Mouse (Mus musculus): Measurements from ENCODE around the gene Txndc5. TPM values are rescaled to one million over a fixed set of nuclear protein-coding genes. Genes with fewer than 3 reads are reported as not detected.

The Txndc5 gene
- polyA plus RNA-seq, 1 experiment from 2014 or later: 106 TPM

- H3K27ac ChIP-seq (ENCODE audit: low read depth, low read length): no peak overlapping the region
- H3K9me3 ChIP-seq (ENCODE audit: control insufficient read depth): no peaks in the 10 kb centered on the region
- H3K9ac ChIP-seq (ENCODE audit: low read depth, low read length): no peak overlapping the region
- no peak overlapping the region for H3K4me2 ChIP-seq (replicated peaks; ENCODE audit: low read depth)
- H3K27me3 ChIP-seq (replicated peaks; ENCODE audit: control insufficient read depth, insufficient read depth, low read length): no peaks in the 10 kb centered on the region
- H3K36me3 ChIP-seq (ENCODE audit: control insufficient read depth, insufficient read depth): peaks cover 81% of the 10 kb centered on the region
- no peaks in the 10 kb centered on the region for H3K4me1 ChIP-seq (replicated peaks; ENCODE audit: control insufficient read depth, insufficient read depth, low read length)
- no peak overlapping the region for H3K4me3 ChIP-seq (ENCODE audit: low read depth, low read length)
- 94% methylated on average over 8 of the region's 8 CpGs for WGBS
- TF ChIP-seq CTCF (IDR thresholded peaks at IDR 0.05; ENCODE audit: low read depth): no peak
- ATAC-seq: no peak
Measured at GRCm38 (mm10) chr13:38509681-38510341, 18.8 kb downstream of the Txndc5 start.

- H3K4me3 ChIP-seq (ENCODE audit: low read depth, low read length): no peak overlapping the region
- no peak overlapping the region for H3K27ac ChIP-seq (ENCODE audit: low read depth, low read length)
- no peak overlapping the region for H3K9ac ChIP-seq (ENCODE audit: low read depth, low read length)
- TF ChIP-seq CTCF (IDR thresholded peaks at IDR 0.05; ENCODE audit: low read depth): no peak
- H3K36me3 ChIP-seq (ENCODE audit: control insufficient read depth, insufficient read depth): peaks cover 84% of the 10 kb centered on the region
- no peaks in the 10 kb centered on the region for H3K27me3 ChIP-seq (replicated peaks; ENCODE audit: control insufficient read depth, insufficient read depth, low read length)
- WGBS: 92% methylated on average over 10 of the region's 10 CpGs
- H3K4me1 ChIP-seq (replicated peaks; ENCODE audit: control insufficient read depth, insufficient read depth, low read length): no peaks in the 10 kb centered on the region
- no peak for ATAC-seq
- H3K9me3 ChIP-seq (ENCODE audit: control insufficient read depth): no peaks in the 10 kb centered on the region
- H3K4me2 ChIP-seq (replicated peaks; ENCODE audit: low read depth): no peak overlapping the region
Measured at GRCm38 (mm10) chr13:38506936-38507335, 21.7 kb downstream of the Txndc5 start.

DNA sequence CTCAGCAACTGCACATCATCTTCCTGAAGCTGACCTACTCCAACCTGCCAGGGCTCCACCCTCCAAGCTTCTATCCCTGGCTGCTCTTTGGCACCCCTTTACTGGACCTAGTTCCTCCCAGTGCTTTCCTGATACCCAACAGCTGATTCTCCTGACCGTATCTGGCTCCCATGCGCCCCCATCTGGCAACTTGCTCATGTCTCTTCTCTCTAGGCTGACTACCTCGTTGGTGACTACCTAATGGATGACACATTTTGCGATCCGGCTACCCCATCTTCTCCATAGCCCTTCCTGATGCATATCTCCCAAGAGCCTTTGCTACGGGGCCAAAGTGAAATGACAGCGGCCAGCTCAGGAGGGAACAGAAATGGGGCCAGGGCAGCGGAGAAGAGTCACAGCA, 22.3 kb downstream of the Txndc5 start:
- ATAC-seq: no peak
- no peak overlapping the region for H3K4me3 ChIP-seq (ENCODE audit: low read depth, low read length)
- H3K36me3 ChIP-seq (ENCODE audit: control insufficient read depth, insufficient read depth): peaks cover 85% of the 10 kb centered on the region
- peak; percentile 69 for TF ChIP-seq CTCF (IDR thresholded peaks at IDR 0.05; ENCODE audit: low read depth)
- H3K4me2 ChIP-seq (replicated peaks; ENCODE audit: low read depth): no peak overlapping the region
- H3K9ac ChIP-seq (ENCODE audit: low read depth, low read length): no peak overlapping the region
- WGBS: 80% methylated on average over 8 of the region's 8 CpGs
- no peaks in the 10 kb centered on the region for H3K27me3 ChIP-seq (replicated peaks; ENCODE audit: control insufficient read depth, insufficient read depth, low read length)
- H3K4me1 ChIP-seq (replicated peaks; ENCODE audit: control insufficient read depth, insufficient read depth, low read length): no peaks in the 10 kb centered on the region
- H3K9me3 ChIP-seq (ENCODE audit: control insufficient read depth): no peaks in the 10 kb centered on the region
- H3K27ac ChIP-seq (ENCODE audit: low read depth, low read length): no peak overlapping the region

GRCm38 (mm10) chr13:38503137-38503849, 25.3 kb downstream of the Txndc5 start:
- Histone ChIP-seq H3K9me3 (ENCODE audit: control insufficient read depth) (no peaks in the 10 kb centered on the region), H3K27me3 (replicated peaks; ENCODE audit: control insufficient read depth, insufficient read depth, low read length) (no peaks in the 10 kb centered on the region), H3K4me2 (replicated peaks; ENCODE audit: low read depth) (no peak overlapping the region), H3K9ac (ENCODE audit: low read depth, low read length) (no peak overlapping the region), H3K4me3 (ENCODE audit: low read depth, low read length) (no peak overlapping the region), H3K27ac (ENCODE audit: low read depth, low read length) (no peak overlapping the region), H3K36me3 (ENCODE audit: control insufficient read depth, insufficient read depth) (peaks cover 80% of the 10 kb centered on the region), H3K4me1 (replicated peaks; ENCODE audit: control insufficient read depth, insufficient read depth, low read length) (no peaks in the 10 kb centered on the region)
- TF ChIP-seq CTCF (IDR thresholded peaks at IDR 0.05; ENCODE audit: low read depth): no peak
- 85% methylated on average over 14 of the region's 14 CpGs for WGBS
- ATAC-seq: no peak

DNA sequence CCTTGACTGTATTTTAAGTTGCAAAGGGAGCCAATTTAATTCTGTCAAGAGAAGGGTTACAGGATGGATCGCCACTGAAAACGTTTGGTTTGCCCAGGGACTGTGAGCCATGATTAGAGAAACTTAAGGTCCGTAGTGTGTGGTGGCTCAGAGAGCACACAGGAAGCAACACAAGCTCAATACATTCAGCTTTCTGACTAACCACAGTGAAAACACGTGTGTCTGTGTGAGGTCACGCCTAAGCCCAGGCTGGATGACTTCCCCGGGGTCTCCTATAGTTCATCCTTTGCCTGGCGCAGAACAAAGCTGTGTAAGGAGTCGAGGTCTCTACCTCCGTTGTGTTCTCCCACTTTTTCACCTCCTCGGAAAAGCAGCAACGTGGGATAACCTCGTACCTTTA, 27.3 kb downstream of the Txndc5 start:
- Histone ChIP-seq H3K4me1 (replicated peaks; ENCODE audit: control insufficient read depth, insufficient read depth, low read length) (no peaks in the 10 kb centered on the region), H3K9ac (ENCODE audit: low read depth, low read length) (no peak overlapping the region), H3K27me3 (replicated peaks; ENCODE audit: control insufficient read depth, insufficient read depth, low read length) (no peaks in the 10 kb centered on the region), H3K27ac (ENCODE audit: low read depth, low read length) (no peak overlapping the region), H3K9me3 (ENCODE audit: control insufficient read depth) (no peaks in the 10 kb centered on the region), H3K4me2 (replicated peaks; ENCODE audit: low read depth) (no peak overlapping the region), H3K4me3 (ENCODE audit: low read depth, low read length) (no peak overlapping the region), H3K36me3 (ENCODE audit: control insufficient read depth, insufficient read depth) (peaks cover 61% of the 10 kb centered on the region)
- no peak for TF ChIP-seq CTCF (IDR thresholded peaks at IDR 0.05; ENCODE audit: low read depth)
- no peak for ATAC-seq
- WGBS: 91% methylated on average over 12 of the region's 12 CpGs

- H3K9ac ChIP-seq (ENCODE audit: low read depth, low read length): no peak overlapping the region
- WGBS: 33% methylated on average over 3 of the region's 3 CpGs
- no peaks in the 10 kb centered on the region for H3K4me1 ChIP-seq (replicated peaks; ENCODE audit: control insufficient read depth, insufficient read depth, low read length)
- H3K9me3 ChIP-seq (ENCODE audit: control insufficient read depth): no peaks in the 10 kb centered on the region
- no peak overlapping the region for H3K27ac ChIP-seq (ENCODE audit: low read depth, low read length)
- no peak overlapping the region for H3K4me3 ChIP-seq (ENCODE audit: low read depth, low read length)
- TF ChIP-seq CTCF (IDR thresholded peaks at IDR 0.05; ENCODE audit: low read depth): no peak
- peaks cover 23% of the 10 kb centered on the region for H3K36me3 ChIP-seq (ENCODE audit: control insufficient read depth, insufficient read depth)
- H3K27me3 ChIP-seq (replicated peaks; ENCODE audit: control insufficient read depth, insufficient read depth, low read length): no peaks in the 10 kb centered on the region
- ATAC-seq: no peak
- no peak overlapping the region for H3K4me2 ChIP-seq (replicated peaks; ENCODE audit: low read depth)
Measured at GRCm38 (mm10) chr13:38496715-38497114, 31.9 kb downstream of the Txndc5 start.

All from intestine, postnatal 0 days (tissue).